Mouse (Mus musculus): ENCODE data around the gene Pigb. TPM values are rescaled to one million over a fixed set of nuclear protein-coding genes. Genes with fewer than 3 reads are reported as not detected.

Pigb gene
- polyA plus RNA-seq, 1 experiment: 0.05 TPM

- TF ChIP-seq TAL1 (IDR thresholded peaks at IDR 0.05; ENCODE audit: low read length) (no peak), GATA1 (IDR thresholded peaks at IDR 0.05; ENCODE audit: low read length) (no peak)
- peaks cover 16% of the 10 kb centered on the region for H3K4me1 ChIP-seq (ENCODE audit: control insufficient read depth)
- no peaks in the 10 kb centered on the region for H3K27me3 ChIP-seq (ENCODE audit: control insufficient read depth)
- H3K9me3 ChIP-seq (ENCODE audit: control insufficient read depth, low read length): no peaks in the 10 kb centered on the region
- no peaks in the 10 kb centered on the region for H3K36me3 ChIP-seq (ENCODE audit: control insufficient read depth)
- no peak overlapping the region for H3K4me3 ChIP-seq (replicated peaks)
These were observed 78.2 kb downstream of the Pigb start for GRCm38 (mm10) chr9:72961959-72962358.

GRCm38 (mm10) chr9:72961346-72961745, 78.8 kb downstream of the Pigb start:
- Histone ChIP-seq H3K4me1 (ENCODE audit: control insufficient read depth) (peaks cover 16% of the 10 kb centered on the region), H3K4me3 (replicated peaks) (no peak overlapping the region), H3K9me3 (ENCODE audit: control insufficient read depth, low read length) (no peaks in the 10 kb centered on the region), H3K27me3 (ENCODE audit: control insufficient read depth) (no peaks in the 10 kb centered on the region), H3K36me3 (ENCODE audit: control insufficient read depth) (no peaks in the 10 kb centered on the region)
- TF ChIP-seq GATA1 (IDR thresholded peaks at IDR 0.05; ENCODE audit: low read length) (no peak), TAL1 (IDR thresholded peaks at IDR 0.05; ENCODE audit: low read length) (no peak)

GRCm38 (mm10) chr9:72958521-72959450, 81.4 kb downstream of the Pigb start, which contains the start of the genes Dyx1c1 and Gm44503:
Gene Dyx1c1, plus strand, starts transcription at chr9:72958785.
Gene Gm44503, plus strand, starts transcription at chr9:72958852.
- H3K4me3 ChIP-seq (replicated peaks): peak within 1 kb of the TSS; percentile 68
- no peaks in the 10 kb centered on the region for H3K36me3 ChIP-seq (ENCODE audit: control insufficient read depth)
- H3K9me3 ChIP-seq (ENCODE audit: control insufficient read depth, low read length): no peaks in the 10 kb centered on the region
- no peaks in the 10 kb centered on the region for H3K27me3 ChIP-seq (ENCODE audit: control insufficient read depth)
- TF ChIP-seq GATA1 (IDR thresholded peaks at IDR 0.05; ENCODE audit: low read length): no peak
- TF ChIP-seq TAL1 (IDR thresholded peaks at IDR 0.05; ENCODE audit: low read length): no peak
- H3K4me1 ChIP-seq (ENCODE audit: control insufficient read depth): peaks cover 16% of the 10 kb centered on the region

Other genes starting within 250 kb of the Pigb start
- gene Prtg, start 233.5 kb downstream of the Pigb start, polyA plus RNA-seq (2012): not detected in 2 replicates
- not detected in 2 replicates for gene Pygo1, start 114.7 kb downstream of the Pigb start, polyA plus RNA-seq (2012)
- gene Dyx1c1, start 81.6 kb downstream of the Pigb start, polyA plus RNA-seq (2012): not detected in 2 replicates
- 0.01 and 0.04 TPM in 2 replicates for gene Gm44503, start 81.5 kb downstream of the Pigb start, polyA plus RNA-seq (2012)
- gene Ccpg1os, start 55.0 kb downstream of the Pigb start, polyA plus RNA-seq (2012): 0.05 TPM in 1 of 2 replicates, not detected in the other
- gene Ccpg1, start 54.9 kb downstream of the Pigb start, polyA plus RNA-seq (2012): 0.47 and 0.51 TPM in 2 replicates
- gene Rab27a, start 4.5 kb upstream of the Pigb start, polyA plus RNA-seq (2012): 0.06 TPM in 1 of 2 replicates, not detected in the other
- not detected in 2 replicates for gene Khdc3, start 61.5 kb upstream of the Pigb start, polyA plus RNA-seq (2012)
- not detected in 2 replicates for gene Gm20509, start 62.1 kb upstream of the Pigb start, polyA plus RNA-seq (2012)
- gene Rsl24d1, start 73.0 kb upstream of the Pigb start, polyA plus RNA-seq (2012): 0.10 and 0.37 TPM in 2 replicates

Data from erythroblast, embryonic 14.5 days (primary cell).